Mouse (Mus musculus) neural tube, embryonic 12.5 days (tissue): ENCODE data around the gene Stam2. TPM values are rescaled to one million over a fixed set of nuclear protein-coding genes. Genes with fewer than 3 reads are reported as not detected.

ENCODE experiments used
- ATAC-seq: fragments of 200-750 bp; cut with Nextera tagmentation; 2 replicates; pipeline ENCODE4 v1.8.0; 2017; ENCODE audit warnings: low read depth, mild to moderate bottlenecking, moderate TSS enrichment, moderate library complexity; ENCODE audit not compliant: low FRiP score
- H3K27ac ChIP-seq: fragments of 300-500 bp; sonication (generic); 2 replicates; pipeline ENCODE4 v1.5.1; 2016
- H3K27me3 ChIP-seq: fragments of 300-500 bp; sonication (generic); replicated peaks from 2 replicates; pipeline ENCODE4 v1.6.1; 2016; ENCODE audit warnings: mild to moderate bottlenecking
- H3K36me3 ChIP-seq: fragments of 300-500 bp; sonication (generic); 2 replicates; pipeline ENCODE4 v1.6.1; 2016; ENCODE audit warnings: mild to moderate bottlenecking
- H3K4me1 ChIP-seq: fragments of 300-500 bp; sonication (generic); 2 replicates; pipeline ENCODE4 v1.6.1; 2016
- H3K4me2 ChIP-seq: fragments of 300-500 bp; sonication (generic); replicated peaks from 2 replicates; pipeline ENCODE4 v1.6.1; 2016; ENCODE audit warnings: mild to moderate bottlenecking
- H3K4me3 ChIP-seq: fragments of 300-500 bp; sonication (generic); 2 replicates; pipeline ENCODE4 v1.5.1; 2016
- H3K9ac ChIP-seq: fragments of 300-500 bp; sonication (generic); 2 replicates; pipeline ENCODE4 v1.6.1; 2016; ENCODE audit warnings: mild to moderate bottlenecking
- H3K9me3 ChIP-seq: fragments of 300-500 bp; sonication (generic); 2 replicates; pipeline ENCODE4 v1.6.1; 2016; ENCODE audit warnings: mild to moderate bottlenecking
- WGBS: fragments of 180-500 bp; shearing (Covaris S2); methylation state at CpG from one replicate; pipeline ENCODE4 v1.1.7; 2016; 5-methylcytosine and 5-hydroxymethylcytosine counted together
- polyA plus RNA-seq: library from polyadenylated mRNA; unstranded; fragments of >200 nt; fragmentation: Nextera tagmentation; extraction: Ambion mirVana; gene quantifications from 2 replicates; pipeline ENCODE4 v1.2.1, GENCODE M21; 2016

Gene Stam2
- polyA plus RNA-seq = 41.6 and 41.7 TPM in 2 replicates

GRCm38 (mm10) chr2:52742256-52743158 lies at the start of gene Stam2:
Gene Stam2, minus strand, starts transcription at chr2:52742281.
- WGBS = 8% methylated on average over 54 of the region's 54 CpGs
- H3K27ac ChIP-seq = peak within 1 kb of the TSS; percentile 91
- no peaks in the 10 kb centered on the region for H3K9me3 ChIP-seq
- no peaks in the 10 kb centered on the region for H3K36me3 ChIP-seq
- H3K4me3 ChIP-seq = peak within 1 kb of the TSS; percentile 81
- H3K9ac ChIP-seq = peak within 1 kb of the TSS; percentile 85
- no peaks in the 10 kb centered on the region for H3K27me3 ChIP-seq
- H3K4me1 ChIP-seq = 0 out of 2 replicates have a peak, but pooled peaks cover 6% of the 10 kb centered on the region
- ATAC-seq = peak; percentile 93
- H3K4me2 ChIP-seq = peak within 1 kb of the TSS; percentile 68

- ATAC-seq = no peak
Observed at GRCm38 (mm10) chr2:52785106-52785721, 43.1 kb upstream of the Stam2 start.

GRCm38 (mm10) chr2:52779987-52780386 lies 37.9 kb upstream of the Stam2 start:
- WGBS = 89% methylated on average over 10 of the region's 10 CpGs
- Histone ChIP-seq H3K9me3 (no peaks in the 10 kb centered on the region), H3K9ac (no peak overlapping the region), H3K36me3 (no peaks in the 10 kb centered on the region), H3K27me3 (no peaks in the 10 kb centered on the region), H3K27ac (no peak overlapping the region), H3K4me3 (no peak overlapping the region), H3K4me1 (no peaks in the 10 kb centered on the region), H3K4me2 (no peak overlapping the region)
- no peak for ATAC-seq

More at GRCm38 (mm10) chr2:52785106-52785721, 43.1 kb upstream of the Stam2 start:
- H3K4me2 ChIP-seq = no peak overlapping the region
- no peaks in the 10 kb centered on the region for H3K4me1 ChIP-seq
- no peak overlapping the region for H3K27ac ChIP-seq
- H3K9ac ChIP-seq = no peak overlapping the region
- H3K4me3 ChIP-seq = no peak overlapping the region
- H3K9me3 ChIP-seq = no peaks in the 10 kb centered on the region
- 60% methylated on average over 3 of the region's 3 CpGs for WGBS
- H3K36me3 ChIP-seq = no peaks in the 10 kb centered on the region
- H3K27me3 ChIP-seq = no peaks in the 10 kb centered on the region

- Histone ChIP-seq H3K9me3 (no peaks in the 10 kb centered on the region), H3K27me3 (no peaks in the 10 kb centered on the region), H3K36me3 (no peaks in the 10 kb centered on the region), H3K27ac (no peak overlapping the region), H3K9ac (no peak overlapping the region), H3K4me3 (no peak overlapping the region), H3K4me2 (no peak overlapping the region), H3K4me1 (no peaks in the 10 kb centered on the region)
- ATAC-seq = no peak
- WGBS = 84% methylated on average over 9 of the region's 9 CpGs
Observed at GRCm38 (mm10) chr2:52779381-52779780, 37.3 kb upstream of the Stam2 start.

GRCm38 (mm10) chr2:52777839-52778238 lies 35.8 kb upstream of the Stam2 start:
- ATAC-seq = no peak

GRCm38 (mm10) chr2:52774373-52774772 lies 32.3 kb upstream of the Stam2 start:
- Histone ChIP-seq H3K27me3 (no peaks in the 10 kb centered on the region), H3K27ac (no peak overlapping the region), H3K36me3 (no peaks in the 10 kb centered on the region), H3K4me1 (no peaks in the 10 kb centered on the region), H3K9ac (no peak overlapping the region), H3K4me3 (no peak overlapping the region), H3K4me2 (no peak overlapping the region), H3K9me3 (no peaks in the 10 kb centered on the region)
- 42% methylated on average over 1 of the region's 1 CpGs for WGBS
- ATAC-seq = 0 out of 2 replicates have a peak, but pooled peaks have one; percentile 48

More at GRCm38 (mm10) chr2:52777839-52778238, 35.8 kb upstream of the Stam2 start:
- no peak overlapping the region for H3K4me2 ChIP-seq
- H3K4me3 ChIP-seq = no peak overlapping the region
- H3K27ac ChIP-seq = no peak overlapping the region
- H3K36me3 ChIP-seq = no peaks in the 10 kb centered on the region
- H3K9ac ChIP-seq = no peak overlapping the region
- 60% methylated on average over 2 of the region's 2 CpGs for WGBS
- H3K4me1 ChIP-seq = no peaks in the 10 kb centered on the region
- no peaks in the 10 kb centered on the region for H3K27me3 ChIP-seq
- no peaks in the 10 kb centered on the region for H3K9me3 ChIP-seq

GRCm38 (mm10) chr2:52772774-52773393 lies 30.8 kb upstream of the Stam2 start:
- no peaks in the 10 kb centered on the region for H3K27me3 ChIP-seq
- no peak for ATAC-seq
- no peak overlapping the region for H3K9ac ChIP-seq
- no peaks in the 10 kb centered on the region for H3K4me1 ChIP-seq
- H3K9me3 ChIP-seq = no peaks in the 10 kb centered on the region
- H3K36me3 ChIP-seq = no peaks in the 10 kb centered on the region
- no peak overlapping the region for H3K4me3 ChIP-seq
- no peak overlapping the region for H3K27ac ChIP-seq
- H3K4me2 ChIP-seq = no peak overlapping the region
- WGBS = 57% methylated on average over 5 of the region's 5 CpGs

GRCm38 (mm10) chr2:52765130-52765529 lies 23.0 kb upstream of the Stam2 start:
- Histone ChIP-seq H3K4me3 (no peak overlapping the region), H3K36me3 (no peaks in the 10 kb centered on the region), H3K27ac (no peak overlapping the region), H3K4me2 (no peak overlapping the region), H3K9me3 (no peaks in the 10 kb centered on the region), H3K4me1 (no peaks in the 10 kb centered on the region), H3K27me3 (no peaks in the 10 kb centered on the region), H3K9ac (no peak overlapping the region)
- WGBS = 91% methylated on average over 6 of the region's 6 CpGs
- no peak for ATAC-seq

GRCm38 (mm10) chr2:52763891-52764290 lies 21.8 kb upstream of the Stam2 start:
- Histone ChIP-seq H3K27ac (no peak overlapping the region), H3K4me1 (no peaks in the 10 kb centered on the region), H3K9me3 (no peaks in the 10 kb centered on the region), H3K36me3 (no peaks in the 10 kb centered on the region), H3K27me3 (no peaks in the 10 kb centered on the region), H3K9ac (no peak overlapping the region), H3K4me3 (no peak overlapping the region), H3K4me2 (no peak overlapping the region)
- ATAC-seq = no peak
- 86% methylated on average over 14 of the region's 14 CpGs for WGBS

- Histone ChIP-seq H3K4me2 (peak overlapping the region; percentile 49), H3K4me3 (no peak overlapping the region), H3K9me3 (no peaks in the 10 kb centered on the region), H3K4me1 (no peaks in the 10 kb centered on the region), H3K36me3 (no peaks in the 10 kb centered on the region), H3K27ac (no peak overlapping the region), H3K27me3 (no peaks in the 10 kb centered on the region), H3K9ac (no peak overlapping the region)
- WGBS = 21% methylated on average over 12 of the region's 12 CpGs
- ATAC-seq = peak; percentile 70; the same call in 1 of the 2 replicates
Observed at GRCm38 (mm10) chr2:52763040-52763736, 21.1 kb upstream of the Stam2 start.

- H3K9ac ChIP-seq = no peak overlapping the region
- H3K9me3 ChIP-seq = no peaks in the 10 kb centered on the region
- WGBS = 68% methylated on average over 7 of the region's 7 CpGs
- H3K4me3 ChIP-seq = no peak overlapping the region
- no peak for ATAC-seq
- H3K27ac ChIP-seq = no peak overlapping the region
- no peaks in the 10 kb centered on the region for H3K27me3 ChIP-seq
- H3K36me3 ChIP-seq = no peaks in the 10 kb centered on the region
- H3K4me2 ChIP-seq = no peak overlapping the region
- no peaks in the 10 kb centered on the region for H3K4me1 ChIP-seq
Observed at GRCm38 (mm10) chr2:52762529-52762928, 20.4 kb upstream of the Stam2 start.
